Mouse (Mus musculus): ENCODE measurements around the gene Hist1h2ag.

Hist1h2ag gene

DNA sequence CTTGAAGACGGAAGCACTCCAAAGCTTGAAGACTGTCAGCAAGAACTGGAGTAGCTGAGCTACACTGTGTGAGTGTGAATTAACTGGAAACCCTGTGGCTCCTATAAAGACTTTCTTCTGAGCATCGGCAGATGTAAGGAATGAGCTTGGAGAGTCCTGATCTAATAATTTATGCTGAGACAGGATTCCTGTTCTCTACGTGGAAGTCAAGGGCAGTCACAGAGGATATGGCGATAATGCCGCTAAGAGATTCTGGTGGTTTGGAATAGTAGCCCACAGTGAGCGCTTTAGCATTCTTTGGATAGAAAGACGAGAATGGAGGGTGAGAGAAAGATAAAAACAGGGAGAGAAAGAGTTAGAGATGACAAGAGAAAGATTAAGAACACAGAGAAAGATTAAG is 34.9 kb downstream of the Hist1h2ag start:
- no peak for DNase-seq

DNA sequence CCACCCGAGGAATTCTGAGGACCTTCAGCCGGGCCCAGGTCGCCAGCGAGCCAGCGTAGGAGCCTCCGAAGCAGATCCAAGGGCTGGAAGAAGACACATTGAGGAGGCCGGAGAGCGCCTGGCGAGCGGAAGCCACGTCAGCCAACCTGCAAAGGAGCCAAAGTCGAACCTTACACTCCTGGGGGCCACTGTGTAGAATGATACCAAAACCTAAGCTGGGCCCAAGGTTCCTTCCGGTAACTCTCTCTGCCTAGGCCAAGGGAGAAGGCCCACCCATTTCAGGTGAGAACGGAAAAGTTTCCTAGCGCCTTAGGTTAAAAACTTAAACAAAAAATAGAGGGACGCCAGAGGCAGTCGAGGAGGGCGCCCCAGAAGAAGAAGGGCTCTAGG is 35.6 kb downstream of the Hist1h2ag start:
- no peak for DNase-seq

DNA sequence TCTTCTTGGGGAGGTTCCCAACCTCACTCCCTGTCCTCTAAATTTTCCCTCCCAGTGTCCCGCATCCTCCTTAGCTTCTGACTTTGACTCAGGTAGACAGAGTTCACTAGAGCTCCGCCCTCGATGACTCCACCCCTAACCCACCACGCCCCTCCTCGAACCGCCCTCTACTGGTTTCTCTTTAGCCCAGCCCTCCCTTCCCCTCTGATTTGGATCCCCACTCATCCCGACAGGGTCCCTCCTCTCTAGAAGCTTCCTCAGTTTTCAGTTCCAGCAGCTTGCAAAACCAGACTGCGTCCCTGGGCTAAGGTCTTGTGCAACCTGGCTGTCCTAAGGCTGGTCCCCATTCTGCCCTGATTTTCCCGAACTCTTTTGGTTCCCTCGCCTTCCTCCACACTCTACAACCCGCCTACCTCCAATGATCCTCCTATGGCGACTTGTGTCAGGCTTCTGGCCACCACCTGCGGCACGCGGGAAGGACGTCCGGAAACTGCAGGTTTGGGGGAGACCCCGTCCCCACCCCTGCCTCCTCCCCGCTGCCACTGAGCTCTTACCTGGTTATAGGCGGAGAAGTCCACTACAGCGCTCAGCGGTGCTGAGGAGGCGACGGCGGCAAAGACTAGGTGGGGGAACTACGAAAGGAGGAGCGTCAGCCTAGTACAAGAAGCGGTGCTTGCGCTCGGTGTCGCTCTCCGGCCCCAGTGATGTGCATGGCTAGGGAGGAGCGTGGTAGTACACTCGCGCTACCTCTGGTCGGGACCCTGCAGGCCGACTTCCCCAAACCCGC is 36.2 kb downstream of the Hist1h2ag start:
- peak; percentile 41 to 68 for DNase-seq

DNA sequence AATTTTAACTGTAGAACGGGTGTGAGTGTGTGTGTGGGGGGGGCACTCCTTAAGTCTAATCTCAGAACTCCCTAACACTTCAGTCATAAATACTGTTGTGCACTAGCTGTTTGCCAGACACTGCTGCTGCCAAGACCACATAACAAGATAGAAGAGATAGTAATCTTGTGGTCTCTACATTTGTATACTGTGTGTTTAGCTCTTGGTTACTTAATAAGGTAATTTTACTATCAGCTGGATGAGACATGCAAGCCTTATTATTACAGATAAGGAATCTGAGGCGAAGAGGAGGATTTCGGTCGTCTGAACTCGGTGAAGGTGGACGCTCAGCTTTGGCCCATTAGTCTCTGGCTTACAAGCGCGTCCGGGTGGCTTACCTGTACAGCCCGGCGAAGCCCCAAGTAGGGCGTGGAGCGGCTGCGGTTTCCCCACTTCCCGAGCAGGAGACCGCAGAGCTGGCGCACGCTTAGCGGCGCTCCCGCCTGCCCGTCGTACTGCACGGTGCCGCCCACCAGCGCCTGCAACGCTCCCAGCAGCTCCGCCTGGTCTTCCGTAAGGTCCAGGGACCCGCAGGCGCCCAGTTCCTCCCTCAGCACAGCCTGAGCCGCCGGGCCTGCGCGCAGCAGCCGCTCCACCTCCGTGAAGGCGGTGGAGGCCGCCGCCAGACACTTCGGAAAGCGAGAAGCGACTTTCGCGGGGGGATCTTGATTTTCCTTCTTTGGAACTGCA is 37.0 kb downstream of the Hist1h2ag start:
- peak; percentile 64 to 68 for DNase-seq

DNA sequence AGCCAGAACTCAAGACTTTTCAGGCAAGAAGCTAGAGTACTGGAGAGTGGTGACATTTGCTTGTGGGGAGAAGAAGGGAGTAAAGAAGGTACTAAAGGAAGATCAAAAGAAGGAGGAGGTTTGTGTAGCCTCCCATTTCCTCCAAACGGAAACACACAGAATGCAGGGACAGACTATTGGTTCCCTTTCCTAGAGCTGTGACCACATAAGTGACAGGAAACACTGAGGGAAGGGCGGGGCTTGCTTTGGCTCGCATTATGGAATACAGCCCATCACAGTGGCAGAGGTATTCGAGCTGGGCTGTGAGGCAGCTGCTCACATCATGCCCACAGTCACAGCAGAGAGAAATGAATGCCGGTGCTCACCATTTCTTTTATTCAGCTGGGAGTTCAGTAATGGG is 40.9 kb downstream of the Hist1h2ag start:
- peak in 1 of 2 experiments; percentile 37 for DNase-seq

DNA sequence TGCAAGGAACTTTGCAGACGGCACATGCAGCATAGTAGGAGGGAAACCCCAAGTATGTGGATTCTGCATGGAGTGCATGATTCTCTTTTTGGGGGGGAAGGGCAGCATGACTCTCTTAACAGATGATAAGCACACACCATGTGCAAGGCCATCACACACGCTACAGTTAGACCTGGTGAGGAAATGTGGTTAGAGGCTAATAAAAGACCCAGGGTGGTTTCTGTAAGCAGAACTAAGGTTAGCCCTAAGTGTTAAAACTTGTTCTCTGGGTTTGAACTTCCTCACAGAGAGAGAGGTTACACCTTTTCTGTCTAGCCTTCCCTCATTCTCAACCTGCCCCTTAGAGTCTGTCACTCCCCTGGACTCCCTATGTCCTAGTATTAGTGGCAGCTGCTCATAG is 41.4 kb downstream of the Hist1h2ag start:
- no peak for DNase-seq

DNA sequence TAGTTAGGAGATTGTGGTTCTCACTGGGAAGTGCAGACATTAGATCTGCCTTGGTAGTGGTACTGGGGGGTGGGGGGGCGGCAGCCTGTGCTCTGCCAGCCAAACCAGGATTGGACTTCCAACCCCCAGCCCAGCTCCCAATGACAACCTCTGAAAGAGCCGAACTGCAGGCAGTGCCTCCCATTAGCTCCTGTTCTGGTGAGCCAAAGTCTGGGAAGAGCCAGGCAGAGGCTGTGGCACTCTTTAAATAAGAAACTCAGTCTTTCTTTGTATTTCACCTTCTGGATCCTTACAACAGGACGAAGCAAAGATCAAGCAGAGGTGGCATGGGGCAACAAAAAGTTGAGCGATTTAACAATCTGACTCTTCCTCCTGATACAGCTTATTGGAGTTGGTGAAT is 43.6 kb downstream of the Hist1h2ag start:
- DNase-seq, result no peak

DNA sequence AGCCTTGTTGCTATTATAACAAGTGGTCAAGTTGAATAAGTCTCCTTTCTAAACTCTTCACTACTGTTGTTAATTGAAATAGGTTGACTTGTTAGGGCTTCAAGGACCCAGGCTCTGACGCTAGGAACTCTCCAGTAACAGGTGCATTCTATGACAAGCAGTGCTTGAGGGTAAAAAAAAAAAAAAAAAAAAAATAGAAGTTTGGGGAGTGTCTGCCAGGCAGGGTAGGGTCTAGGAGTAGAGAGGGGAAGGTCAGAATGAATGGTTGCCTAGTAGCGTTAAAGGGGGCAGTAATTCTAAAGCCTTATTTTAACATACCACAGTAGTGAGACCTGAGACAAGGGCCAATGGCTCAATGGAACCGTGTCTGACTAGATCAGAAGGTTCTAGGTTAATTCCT is 44.3 kb downstream of the Hist1h2ag start:
- no peak for DNase-seq

DNA sequence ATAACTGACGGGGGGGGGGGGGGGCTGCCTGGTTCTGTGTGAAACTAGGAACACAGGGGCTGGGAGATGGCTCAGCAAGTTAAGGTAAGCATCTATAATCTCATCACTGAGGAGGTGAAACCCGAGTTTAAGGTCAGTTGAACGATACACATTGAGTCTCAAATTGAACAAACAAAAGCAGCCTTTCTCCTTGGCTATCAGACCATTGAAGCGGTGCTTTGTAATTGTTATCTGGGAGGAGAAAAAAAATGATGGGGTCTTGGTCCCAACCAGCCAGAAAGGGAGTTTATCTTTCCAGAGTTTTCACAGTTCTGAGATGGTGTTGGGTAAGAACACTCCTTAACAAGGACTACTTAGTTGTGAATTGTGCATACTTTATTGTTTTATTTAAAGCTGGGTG is 44.9 kb downstream of the Hist1h2ag start:
- DNase-seq, result no peak

DNA sequence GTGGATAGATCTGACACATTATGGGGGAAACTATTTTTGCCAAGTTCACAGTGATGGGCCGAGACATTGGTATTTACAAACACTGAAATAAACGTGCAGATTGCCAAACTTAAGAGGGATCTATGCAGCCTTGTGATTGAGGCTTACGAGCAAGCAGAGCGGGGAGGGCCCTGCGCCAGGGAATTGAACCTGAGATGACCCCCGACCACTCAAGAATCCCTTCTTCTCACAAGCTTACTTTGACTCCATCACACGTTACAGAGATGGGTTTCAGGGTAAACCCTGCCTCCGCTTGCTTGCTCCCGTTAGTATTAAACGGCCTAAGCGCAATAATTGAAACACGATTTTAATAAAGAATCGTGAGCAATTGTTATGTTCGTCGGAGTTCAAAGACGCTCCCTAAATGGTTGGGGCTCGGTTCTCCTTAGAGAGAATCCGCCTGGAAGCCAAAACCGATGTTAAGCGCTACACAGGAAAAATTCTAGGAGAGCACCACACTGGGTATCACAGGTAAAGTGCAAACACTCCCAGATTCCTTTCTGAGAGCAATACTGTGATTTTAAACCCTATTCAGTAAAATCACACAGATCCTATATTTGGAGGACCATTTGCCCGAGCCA is 45.4 kb downstream of the Hist1h2ag start:
- DNase-seq, result no peak

DNA sequence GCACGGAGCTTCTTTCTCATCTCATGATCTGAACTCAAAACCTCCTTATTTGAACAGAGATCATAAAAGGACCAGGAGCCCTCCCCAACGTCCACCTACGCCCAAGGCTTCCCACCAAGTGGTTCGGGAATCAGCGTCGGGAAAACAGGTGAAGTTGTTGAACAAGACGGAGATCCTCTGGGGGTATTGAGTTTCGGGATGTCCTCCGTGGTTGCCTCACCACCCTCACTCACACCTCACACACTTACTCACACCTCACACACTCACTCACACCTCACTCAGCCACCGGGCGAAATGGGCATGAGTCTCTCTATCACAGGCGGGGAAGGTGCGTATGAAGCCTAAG is 45.9 kb downstream of the Hist1h2ag start:
- DNase-seq, result no peak

DNA sequence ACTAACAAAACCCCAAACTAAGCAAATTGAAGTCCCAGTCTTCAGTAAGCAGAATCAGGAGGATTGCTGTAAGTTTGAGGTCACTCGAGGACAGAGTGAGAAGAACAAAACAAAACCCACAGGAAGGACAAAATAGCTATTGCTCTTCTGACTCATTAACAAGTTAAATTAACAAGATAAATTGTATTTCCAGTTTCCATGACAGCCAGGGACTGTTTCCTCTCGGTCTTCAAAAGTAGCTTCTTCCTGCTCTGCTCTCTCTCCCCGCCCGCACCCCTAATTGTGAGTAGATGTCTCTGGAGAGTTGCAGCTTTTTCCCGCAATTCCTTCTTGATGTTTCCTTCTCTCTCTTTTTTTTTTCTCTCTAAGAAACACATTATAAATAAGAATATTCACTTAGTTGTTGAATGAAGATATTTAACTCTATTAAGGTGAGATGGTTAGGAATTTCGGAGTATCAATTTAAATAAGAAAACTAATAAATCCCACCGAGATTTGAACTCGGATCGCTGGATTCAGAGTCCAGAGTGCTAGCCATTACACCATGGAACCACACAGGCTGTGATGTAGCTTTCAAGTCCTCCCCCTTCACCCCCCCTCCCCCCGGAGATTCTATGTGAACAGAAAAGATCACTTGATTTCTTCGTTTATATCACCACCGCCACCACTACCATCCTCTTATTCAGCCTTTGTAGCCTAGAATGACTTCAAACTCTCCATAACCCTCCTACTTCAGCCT is 46.5 kb downstream of the Hist1h2ag start:
- DNase-seq, result peak in 1 of 2 experiments; percentile 29

DNA sequence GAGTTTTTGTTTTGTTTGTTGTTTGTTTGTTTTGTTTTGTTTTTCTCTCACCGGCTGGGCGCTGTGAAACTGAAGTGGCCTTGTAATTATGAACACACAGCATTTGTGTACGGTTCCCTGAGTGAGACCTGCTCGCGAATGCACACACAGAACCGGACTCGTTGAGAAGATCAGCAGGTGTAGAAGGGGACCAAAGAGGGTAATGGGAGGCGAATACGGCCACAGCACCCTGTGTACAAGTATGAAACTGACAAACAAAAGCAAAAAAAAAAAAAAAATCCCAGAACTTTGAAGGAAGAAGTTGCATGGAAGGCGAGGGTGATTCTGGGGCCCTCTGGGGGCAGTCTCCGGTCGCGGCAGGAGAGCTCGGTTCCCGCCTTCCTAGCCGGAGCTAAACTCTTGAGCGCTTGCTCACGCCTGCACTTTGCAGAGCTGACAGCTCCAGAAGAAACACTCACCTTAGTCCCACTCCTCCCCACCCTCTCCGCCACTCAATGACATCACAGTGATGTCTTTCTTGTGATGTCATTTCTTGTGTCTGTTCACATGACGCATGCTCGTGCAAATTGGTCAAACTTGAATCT is 47.3 kb downstream of the Hist1h2ag start:
- peak; percentile 49 to 51 for DNase-seq

DNA sequence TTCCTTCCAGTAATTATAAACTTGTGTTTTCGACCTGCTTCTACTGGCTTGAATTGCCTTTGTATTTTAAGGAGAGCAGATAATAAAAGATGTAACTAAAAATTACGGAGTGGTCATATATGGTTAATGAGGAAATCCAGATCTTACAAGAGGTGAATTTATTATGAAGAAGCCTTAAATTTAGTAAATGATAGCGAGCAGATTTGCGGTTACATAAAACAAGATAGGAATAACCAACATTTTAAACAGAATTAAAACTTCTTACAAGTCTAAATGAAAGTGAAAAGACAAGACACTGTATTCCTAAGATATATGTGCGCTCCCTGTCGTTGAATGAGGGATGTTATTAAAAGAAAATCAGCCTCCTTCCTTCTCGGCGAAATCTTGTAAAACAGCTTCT is 47.8 kb downstream of the Hist1h2ag start:
- no peak for DNase-seq

DNA sequence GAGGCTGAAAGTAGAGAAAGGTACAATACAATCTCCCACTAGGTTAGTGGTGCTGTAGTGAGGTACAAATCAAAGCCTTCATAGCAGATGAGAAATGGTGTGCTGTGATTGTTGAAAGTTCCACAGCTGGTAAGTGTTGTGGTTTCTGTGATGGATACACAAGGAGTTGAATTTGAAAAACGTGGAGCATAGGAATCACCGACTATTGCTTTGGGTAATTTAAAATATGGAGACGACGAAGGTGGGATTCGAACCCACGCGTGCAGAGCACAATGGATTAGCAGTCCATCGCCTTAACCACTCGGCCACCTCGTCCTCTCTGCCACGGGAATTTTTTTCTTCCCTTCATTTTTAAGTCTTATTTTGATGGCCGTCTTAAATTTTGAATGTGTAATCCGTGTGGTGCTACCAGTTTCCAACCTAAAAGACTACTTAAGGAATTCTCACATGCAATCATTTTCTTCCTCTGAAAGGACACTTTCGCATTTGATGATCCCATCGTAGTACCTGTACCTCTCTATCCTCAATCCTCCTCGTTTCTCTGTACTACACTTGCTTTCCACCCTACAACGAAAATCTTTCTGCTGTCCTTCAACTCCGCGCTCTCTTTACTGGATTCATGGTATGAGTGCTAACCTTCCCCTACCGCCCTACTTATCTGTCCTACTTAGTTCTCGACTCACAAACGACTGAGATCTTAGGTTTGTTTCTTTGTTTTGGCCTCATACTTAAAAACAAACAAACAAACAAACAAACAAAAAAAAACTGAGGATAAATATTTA is 48.6 kb downstream of the Hist1h2ag start:
- peak in 1 of 2 experiments; percentile 35 for DNase-seq

DNA sequence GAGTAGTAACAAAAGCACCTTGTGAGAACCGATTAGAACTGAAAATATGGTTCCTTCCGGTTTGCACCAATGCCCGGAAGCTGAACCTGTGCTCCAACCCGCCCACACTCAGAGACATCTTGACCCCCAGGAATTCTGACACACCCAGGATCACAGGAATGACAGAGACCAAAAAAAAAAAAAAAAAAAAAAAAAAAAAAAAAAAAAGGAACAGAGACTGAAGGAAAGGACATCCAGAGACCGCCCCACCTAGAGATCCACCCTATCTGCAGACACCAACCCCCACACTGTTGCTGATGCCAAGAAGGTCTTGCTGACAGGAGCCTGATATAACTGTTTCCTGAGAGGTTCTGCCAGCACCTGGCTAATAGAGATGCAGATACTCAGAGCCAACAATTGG is 50.2 kb downstream of the Hist1h2ag start:
- no peak for DNase-seq

All from lung, postnatal 4 days (tissue).